Mouse (Mus musculus): ENCODE measurements at regions not wholly inside any gene's neighbourhood (a gene's known extent, or its start where the extent isn't known, plus 50 kb on each side); places are given as distances from the start of the nearest gene placed in this dataset.
A peak's percentile ranks its signal among the peaks of the same experiment; 100 is the strongest.
"Not testable (repeated sequence)": the region's sequence is repeated elsewhere in the genome, so short reads cannot be mapped to it uniquely, and the experiment has no call there.

DNA sequence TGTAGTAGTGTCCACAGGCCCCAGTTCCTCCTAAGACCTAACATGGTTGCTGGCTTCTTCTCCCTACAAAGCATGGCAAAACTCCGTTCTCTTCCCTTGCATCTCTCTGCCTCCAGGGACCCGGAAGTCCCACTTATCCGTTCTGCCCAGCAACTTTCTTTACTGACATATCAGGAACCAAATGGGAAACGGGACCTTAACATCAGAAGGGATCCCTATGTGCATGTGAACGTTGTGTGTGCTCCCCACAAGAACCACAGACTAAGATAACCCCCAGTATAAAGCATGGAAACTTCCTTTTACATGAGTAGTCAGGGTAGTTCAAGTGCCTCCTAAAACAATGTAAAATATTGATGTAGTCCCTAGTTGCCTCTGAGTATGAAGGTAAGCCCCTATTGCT is 61.6 kb downstream of the Zxdb start:
- DNase-seq = no peak

DNA sequence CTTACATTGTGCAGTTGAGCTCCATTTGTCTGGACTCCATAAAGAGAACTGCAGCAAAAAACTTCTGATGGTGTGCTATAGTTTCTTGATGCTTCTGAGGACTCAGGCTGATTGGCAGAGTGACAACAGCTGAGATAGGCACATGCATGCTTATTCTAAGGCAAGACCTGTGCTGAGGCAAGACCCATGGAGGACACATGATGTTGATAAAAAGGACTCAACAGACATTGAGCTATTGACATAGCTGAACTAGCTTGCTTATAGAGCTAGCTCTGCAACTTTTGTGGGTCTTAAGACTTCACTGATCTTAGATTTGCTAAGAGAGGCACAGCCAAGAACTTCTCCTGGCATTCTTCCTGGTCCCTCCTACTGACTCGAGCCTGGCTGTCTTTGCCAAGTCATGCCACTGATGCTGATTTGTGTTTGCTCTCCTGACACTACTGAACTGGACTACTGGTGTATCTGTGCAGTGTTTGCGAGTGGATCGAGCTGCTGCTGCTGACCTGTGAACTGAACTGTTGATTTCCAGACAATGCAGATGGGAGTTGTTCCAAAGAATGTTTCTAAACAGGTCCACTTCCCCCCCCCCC is 64.1 kb downstream of the Zxdb start:
- peak; percentile 2 for DNase-seq

DNA sequence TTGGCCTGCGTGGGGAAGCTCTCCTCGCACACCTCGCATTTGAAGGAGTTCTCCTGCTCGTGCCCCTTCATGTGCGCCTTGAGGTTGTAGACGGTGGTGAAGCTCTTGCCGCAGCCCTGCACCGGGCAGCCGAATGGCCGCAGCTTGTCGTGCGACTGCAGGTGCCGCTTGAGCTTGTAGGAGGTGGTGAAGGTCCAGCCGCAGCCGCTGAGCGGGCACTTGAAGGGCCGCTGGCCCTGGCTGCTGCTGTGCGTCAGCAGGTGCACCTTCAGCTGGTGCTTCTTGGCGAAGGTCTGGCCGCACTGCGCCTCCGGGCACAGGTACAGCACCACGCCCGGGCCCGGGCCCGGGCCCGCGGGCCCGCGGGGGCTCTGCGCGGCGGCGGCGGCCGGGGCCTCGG is 72.5 kb downstream of the Zxdb start:
- not testable (repeated sequence) for DNase-seq

GRCm38 (mm10) chrX:94797348-94798182 is 73.2 kb downstream of the Zxdb start:
- DNase-seq = not testable (repeated sequence)

DNA sequence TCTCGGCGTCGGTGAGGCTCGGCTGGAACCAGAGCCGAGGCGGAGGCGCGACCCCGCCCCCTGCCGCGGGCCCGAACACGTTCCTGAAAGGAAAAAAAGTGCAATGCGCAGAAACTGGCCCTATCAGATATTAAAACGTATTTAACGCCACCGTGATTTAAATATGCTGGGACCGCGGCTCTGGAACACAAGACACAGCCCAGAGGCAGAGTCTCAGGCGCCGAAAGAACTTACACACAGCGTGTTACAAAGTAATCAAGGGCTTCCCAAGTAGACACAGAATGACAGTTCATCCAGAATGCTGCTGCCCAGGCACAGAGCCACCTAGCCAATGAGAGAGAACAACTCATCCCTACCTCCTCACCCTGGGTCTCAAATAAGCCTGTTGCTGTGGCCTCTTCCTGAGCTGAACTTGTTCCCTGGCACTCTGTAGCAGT is 73.8 kb downstream of the Zxdb start:
- DNase-seq = not testable (repeated sequence)

DNA sequence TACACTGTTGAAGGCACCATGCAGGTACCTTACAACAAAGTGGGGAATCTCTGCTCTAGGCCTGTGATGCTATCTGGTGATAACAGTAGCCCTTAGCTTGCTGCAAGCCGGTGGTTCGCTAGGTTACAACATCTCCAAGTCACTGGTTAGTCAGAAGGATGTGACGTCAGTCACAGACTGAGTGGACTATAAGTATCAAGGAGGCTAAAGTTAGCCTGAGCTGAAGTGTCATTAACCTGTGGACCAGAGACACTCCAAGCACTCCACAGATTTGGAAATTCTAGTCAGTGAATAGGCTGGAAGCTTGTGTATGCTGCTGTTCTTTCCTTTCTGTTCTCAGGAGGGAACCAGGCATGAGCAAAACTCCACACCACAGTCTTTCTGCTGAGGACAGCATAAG is 88.4 kb downstream of the Zxdb start:
- DNase-seq = not testable (repeated sequence)

DNA sequence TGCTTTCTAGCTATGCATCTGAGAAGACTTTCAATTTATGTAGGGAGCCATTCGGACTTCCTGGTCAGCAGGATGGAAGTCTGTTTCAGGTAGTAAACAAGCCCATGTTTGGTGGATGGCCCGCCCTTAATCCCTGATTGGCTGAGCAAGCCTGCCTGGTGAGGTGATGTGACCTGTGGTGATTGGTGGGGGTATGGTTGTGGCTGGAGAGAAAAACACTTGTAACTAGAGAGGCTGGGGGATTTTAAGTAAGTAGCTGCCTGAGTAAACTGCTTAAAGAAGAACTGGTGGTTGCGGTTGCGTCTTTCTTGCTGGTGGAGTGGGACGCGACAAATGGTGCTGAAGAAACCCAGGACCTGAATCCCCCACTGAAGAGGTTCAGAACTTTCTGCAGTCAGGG is 103.2 kb downstream of the Zxdb start:
- DNase-seq = not testable (repeated sequence)

GRCm38 (mm10) chrX:94844110-94844779 is 119.9 kb downstream of the Zxdb start:
- not testable (repeated sequence) for DNase-seq

GRCm38 (mm10) chrX:94849549-94849948 is 125.2 kb downstream of the Zxdb start:
- DNase-seq = not testable (repeated sequence)

- DNase-seq = no peak
Observed at GRCm38 (mm10) chrX:94857501-94857900, 133.1 kb downstream of the Zxdb start.

DNA sequence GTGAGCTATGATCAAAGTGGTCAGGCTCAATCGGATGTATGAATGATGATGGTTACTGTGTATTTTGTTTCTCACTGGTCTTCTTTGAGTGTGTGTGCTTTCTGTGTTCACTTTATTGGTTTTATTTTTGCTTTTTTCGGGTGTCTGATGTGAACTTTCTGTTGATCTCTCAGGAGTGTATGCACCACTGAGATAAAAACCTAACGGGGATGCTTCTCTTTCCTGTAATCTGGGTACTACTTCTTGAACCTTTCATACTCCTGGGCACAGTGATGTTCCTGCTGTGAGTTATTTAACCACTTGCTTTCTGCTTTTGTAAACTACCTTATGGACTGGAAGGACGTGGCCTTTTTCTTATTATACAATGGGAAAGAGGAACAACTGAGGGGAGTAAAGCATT is 133.6 kb downstream of the Zxdb start:
- no peak for DNase-seq

DNA sequence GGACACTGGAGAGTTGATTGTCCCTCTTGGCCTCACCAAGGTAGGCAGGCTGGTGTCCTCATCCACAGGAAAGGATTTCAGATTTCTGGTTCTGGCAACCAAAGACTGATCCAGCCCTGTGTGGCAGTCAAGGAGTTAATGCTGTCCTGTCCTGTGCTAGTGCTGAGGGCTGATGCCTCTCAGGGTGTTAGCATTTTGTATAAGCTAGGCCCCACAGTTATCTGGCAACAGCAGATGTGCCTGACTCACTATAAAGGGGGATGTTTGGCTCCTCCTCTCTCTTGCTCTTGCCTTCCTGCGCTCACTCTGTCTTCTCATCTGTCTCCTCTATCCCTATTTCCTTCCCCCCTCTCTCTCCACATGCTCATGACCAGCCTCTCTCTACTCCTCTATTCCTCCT is 138.8 kb downstream of the Zxdb start:
- DNase-seq = no peak

DNA sequence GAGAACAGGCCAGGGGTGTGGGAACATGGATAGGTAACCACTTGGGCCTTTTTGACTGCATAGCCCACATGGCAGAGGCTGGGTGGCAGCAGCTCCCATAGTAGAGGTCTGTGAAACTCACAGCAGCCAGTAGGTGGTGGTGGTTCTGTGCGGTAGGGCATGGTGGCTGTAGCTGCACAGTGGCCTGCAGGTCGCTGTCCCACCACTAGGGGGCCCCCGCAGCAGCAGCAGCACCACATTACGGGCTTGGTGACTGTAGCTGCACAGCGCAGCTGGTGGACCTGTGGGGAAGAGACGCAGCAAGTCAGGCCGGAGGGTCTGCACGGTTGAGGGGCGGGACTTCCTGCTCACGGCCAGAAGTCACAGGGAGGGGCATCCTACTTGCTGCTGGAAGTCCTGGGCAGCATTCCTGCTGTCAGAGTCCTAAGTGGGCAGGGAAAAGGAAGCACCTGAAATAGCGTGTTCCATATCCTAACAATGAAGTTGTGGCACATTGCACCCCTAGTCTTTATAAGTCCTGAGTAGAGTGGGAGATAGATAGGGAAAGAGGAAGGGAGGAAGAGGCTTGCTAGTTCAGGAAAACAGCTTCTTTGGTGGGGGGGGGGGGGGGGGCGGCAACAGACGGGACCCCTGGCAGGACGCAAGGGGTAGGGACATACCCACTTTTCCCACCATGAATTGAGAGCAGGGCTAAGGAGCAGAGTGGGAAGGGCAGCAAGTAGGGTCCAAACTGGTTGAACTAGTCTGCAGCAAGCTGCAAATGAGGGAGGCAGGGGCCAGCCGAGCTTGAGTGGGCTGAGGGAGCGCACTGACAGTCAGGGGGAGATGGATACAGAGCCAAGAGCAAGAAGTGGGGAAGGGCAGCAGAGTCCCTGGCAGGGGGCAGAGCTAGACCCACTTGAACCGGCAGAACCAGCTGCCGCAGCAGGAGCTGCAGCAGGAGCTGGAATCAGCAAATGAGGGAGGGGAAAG is 141.4 kb downstream of the Zxdb start:
- peak; percentile 94 for DNase-seq

GRCm38 (mm10) chrX:94883547-94883946 is 142.9 kb downstream of the Spin4 start:
- DNase-seq = peak; percentile 3
